Mouse (Mus musculus) lung, postnatal 0 days (tissue): ENCODE measurements around the gene Trim59. TPM values are rescaled to one million over a fixed set of nuclear protein-coding genes. Genes with fewer than 3 reads are reported as not detected.
A peak's percentile ranks its signal among the peaks of the same experiment; 100 is the strongest.

ENCODE experiments used
- ATAC-seq: fragments of 200-750 bp; cut with Nextera tagmentation; 2 replicates; pipeline ENCODE4 v1.8.0; 2017; ENCODE audit warnings: moderate library complexity
- DNase-seq: peaks from one replicate; pipeline ENCODE4 v3.0.0-alpha.2; 2016; ENCODE audit warnings: low spot score
- H3K27ac ChIP-seq: fragments of 300-500 bp; sonication (generic); 2 replicates; pipeline ENCODE4 v1.5.1; 2014; ENCODE audit warnings: antibody characterized with exemption, mild to moderate bottlenecking, low read length, mixed read lengths
- H3K27me3 ChIP-seq: fragments of 300-500 bp; sonication (generic); replicated peaks from 2 replicates; pipeline ENCODE4 v1.6.1; 2014; ENCODE audit warnings: low read length, mixed read lengths; ENCODE audit not compliant: insufficient read depth
- H3K36me3 ChIP-seq: fragments of 300-500 bp; sonication (generic); 2 replicates; pipeline ENCODE4 v1.6.1; 2014; ENCODE audit warnings: low read length, mixed read lengths; ENCODE audit not compliant: insufficient read depth
- H3K4me1 ChIP-seq: fragments of 300-500 bp; sonication (generic); 2 replicates; pipeline ENCODE4 v1.6.1; 2014; ENCODE audit warnings: antibody characterized with exemption, low read depth, low read length, mixed read lengths; ENCODE audit not compliant: insufficient read depth
- H3K4me2 ChIP-seq: fragments of 300-500 bp; sonication (generic); replicated peaks from 2 replicates; pipeline ENCODE4 v1.6.1; 2014; ENCODE audit warnings: low read depth, mild to moderate bottlenecking, low read length, moderate library complexity, mixed read lengths
- H3K4me3 ChIP-seq: fragments of 300-500 bp; sonication (generic); 2 replicates; pipeline ENCODE4 v1.5.1; 2014; ENCODE audit warnings: low read depth, low read length
- H3K9ac ChIP-seq: fragments of 300-500 bp; sonication (generic); replicated peaks from 2 replicates; pipeline ENCODE4 v1.6.1; 2014; ENCODE audit warnings: low read depth, mild to moderate bottlenecking
- H3K9me3 ChIP-seq: fragments of 300-500 bp; sonication (generic); 2 replicates; pipeline ENCODE4 v1.6.1; 2016; ENCODE audit warnings: low read length, mixed read lengths
- CTCF ChIP-seq: IDR thresholded peaks from 2 replicates; pipeline ENCODE4 v1.5.1; 2016; ENCODE audit warnings: antibody characterized with exemption, mild to moderate bottlenecking
- EP300 ChIP-seq: IDR thresholded peaks from 2 replicates; pipeline ENCODE4 v1.6.1; 2016; ENCODE audit warnings: antibody characterized with exemption, mild to moderate bottlenecking, control low read depth
- WGBS: fragments of 180-500 bp; shearing (Covaris S2); extraction: QIAGEN DNeasy Blood & Tissue Kit; methylation state at CpG from one replicate; pipeline ENCODE4 v1.1.7; 2014; 5-methylcytosine and 5-hydroxymethylcytosine counted together
- polyA plus RNA-seq: library from polyadenylated mRNA; unstranded; fragments of >200 nt; fragmentation: Nextera tagmentation; extraction: Ambion mirVana; gene quantifications from 2 replicates; pipeline ENCODE4 v1.2.1, GENCODE M21; 2015

Gene Trim59
- 11.1 TPM in 2 replicates for polyA plus RNA-seq

DNA sequence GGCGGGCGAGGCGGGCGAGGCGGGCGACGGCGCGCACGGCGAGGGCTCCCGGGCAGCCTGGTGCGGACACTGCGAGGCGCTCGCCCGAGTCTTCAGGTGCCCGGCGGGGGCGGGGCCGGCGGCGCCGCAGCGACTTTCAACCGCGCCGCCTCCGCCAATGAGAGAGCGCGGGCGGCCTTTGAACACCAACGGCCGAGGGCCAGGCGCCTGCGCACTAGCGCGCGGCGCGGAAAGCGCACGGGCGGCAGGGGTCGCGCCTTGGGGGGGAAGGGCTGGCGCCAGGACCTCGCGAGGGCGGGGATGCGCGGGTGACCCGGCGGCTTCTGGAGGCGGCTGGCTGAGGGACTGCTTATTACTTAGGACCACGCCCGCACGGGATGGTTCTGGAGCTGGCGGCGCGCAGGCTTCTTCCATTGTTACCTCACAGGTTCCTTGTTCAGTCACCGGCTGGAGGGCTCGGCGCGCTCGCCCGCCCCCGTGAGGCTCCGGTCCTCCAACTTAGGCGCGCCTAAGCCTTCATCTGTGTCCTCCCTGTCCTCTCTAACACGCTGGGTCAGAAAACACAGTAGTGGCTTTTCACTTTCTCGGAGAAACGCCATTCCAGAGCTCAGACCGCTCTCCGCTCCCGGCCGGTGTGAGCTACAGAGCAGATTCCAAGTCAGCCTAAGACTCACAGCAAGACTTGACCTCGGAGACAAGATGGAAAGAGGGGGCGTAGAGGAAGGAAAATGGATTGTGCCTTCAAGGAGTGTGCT, at the start of gene Trim59:
TSS of gene Trim59 (minus strand) at position 111 of the 755 bp plus-strand sequence.
- no peaks in the 10 kb centered on the region for H3K36me3 ChIP-seq
- H3K9ac ChIP-seq: peak within 1 kb of the TSS; percentile 65
- H3K4me3 ChIP-seq: peak within 1 kb of the TSS; percentile 84
- H3K4me2 ChIP-seq: peak within 1 kb of the TSS; percentile 86
- no peaks in the 10 kb centered on the region for H3K4me1 ChIP-seq
- WGBS: under 1% methylated on average over 43 of the region's 80 CpGs
- no peaks in the 10 kb centered on the region for H3K9me3 ChIP-seq
- peak; percentile 94 for ATAC-seq
- DNase-seq: peak; percentile 97
- no peaks in the 10 kb centered on the region for H3K27me3 ChIP-seq
- TF ChIP-seq CTCF: peak; percentile 35; the same call in 1 of the 2 replicates
- no peak for TF ChIP-seq EP300
- peak within 1 kb of the TSS; percentile 89 for H3K27ac ChIP-seq

DNA sequence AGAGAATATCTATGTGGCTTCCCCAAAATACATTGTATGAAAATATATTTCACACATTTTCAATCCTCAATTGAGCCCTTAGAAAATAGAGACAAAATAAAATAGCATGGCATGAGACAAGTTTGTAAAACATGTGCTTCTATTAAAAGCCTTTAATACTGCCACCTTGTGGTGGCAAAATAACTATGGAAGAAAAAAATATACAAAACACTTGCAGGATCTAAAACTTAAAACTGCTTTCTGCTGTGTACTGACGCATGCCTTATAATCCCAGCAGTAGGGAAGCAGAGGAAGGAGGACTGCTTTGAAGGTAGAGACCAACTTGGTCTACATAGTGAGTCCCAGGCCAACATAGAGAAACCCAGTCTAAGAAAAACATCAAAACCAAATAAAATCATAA, 19.4 kb upstream of the Trim59 start:
- H3K4me1 ChIP-seq: no peaks in the 10 kb centered on the region
- no peak overlapping the region for H3K4me2 ChIP-seq
- DNase-seq: peak; percentile 78
- ATAC-seq: no peak
- H3K9ac ChIP-seq: no peak overlapping the region
- no peaks in the 10 kb centered on the region for H3K27me3 ChIP-seq
- H3K27ac ChIP-seq: no peak overlapping the region
- no peaks in the 10 kb centered on the region for H3K36me3 ChIP-seq
- no peaks in the 10 kb centered on the region for H3K9me3 ChIP-seq
- H3K4me3 ChIP-seq: no peak overlapping the region
- TF ChIP-seq CTCF: peak; percentile 66
- peak; percentile 26; the same call in 1 of the 2 replicates for TF ChIP-seq EP300
- 24% methylated on average over 1 of the region's 1 CpGs for WGBS

DNA sequence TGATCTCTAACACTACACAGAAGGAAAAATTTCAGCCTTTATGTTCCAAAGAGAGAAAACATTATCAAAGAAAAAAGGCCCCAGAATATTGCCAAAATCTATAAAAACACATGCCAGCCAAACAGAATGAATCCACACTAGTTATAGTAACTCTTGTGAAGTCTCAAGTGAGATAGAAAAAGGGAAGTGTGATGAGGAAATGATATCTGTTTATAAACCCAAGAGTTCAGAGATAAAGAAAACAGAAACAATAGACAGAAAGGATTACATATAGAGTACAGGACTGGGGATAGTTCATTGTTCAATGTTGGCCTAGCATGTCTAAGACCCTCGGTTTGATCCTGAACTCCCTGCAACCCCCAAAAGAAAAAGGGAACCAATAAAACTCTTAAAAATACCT, 18.2 kb upstream of the Trim59 start:
- DNase-seq (no peak), ATAC-seq (no peak)
- H3K36me3 ChIP-seq: no peaks in the 10 kb centered on the region
- TF ChIP-seq CTCF (no peak), EP300 (no peak)
- H3K9ac ChIP-seq: no peak overlapping the region
- no peaks in the 10 kb centered on the region for H3K27me3 ChIP-seq
- 76% methylated on average over 1 of the region's 1 CpGs for WGBS
- no peaks in the 10 kb centered on the region for H3K9me3 ChIP-seq
- no peak overlapping the region for H3K4me2 ChIP-seq
- H3K4me3 ChIP-seq: no peak overlapping the region
- no peaks in the 10 kb centered on the region for H3K4me1 ChIP-seq
- H3K27ac ChIP-seq: no peak overlapping the region

- ATAC-seq (no peak), DNase-seq (no peak)
- H3K27me3 ChIP-seq: no peaks in the 10 kb centered on the region
- H3K4me2 ChIP-seq: no peak overlapping the region
- 96% methylated on average over 4 of the region's 4 CpGs for WGBS
- no peaks in the 10 kb centered on the region for H3K36me3 ChIP-seq
- H3K27ac ChIP-seq: no peak overlapping the region
- no peak overlapping the region for H3K9ac ChIP-seq
- no peaks in the 10 kb centered on the region for H3K9me3 ChIP-seq
- no peaks in the 10 kb centered on the region for H3K4me1 ChIP-seq
- H3K4me3 ChIP-seq: no peak overlapping the region
- no peak for TF ChIP-seq EP300
- no peak for TF ChIP-seq CTCF
Measured at GRCm38 (mm10) chr3:69060672-69061071, 16.1 kb upstream of the Trim59 start.

DNA sequence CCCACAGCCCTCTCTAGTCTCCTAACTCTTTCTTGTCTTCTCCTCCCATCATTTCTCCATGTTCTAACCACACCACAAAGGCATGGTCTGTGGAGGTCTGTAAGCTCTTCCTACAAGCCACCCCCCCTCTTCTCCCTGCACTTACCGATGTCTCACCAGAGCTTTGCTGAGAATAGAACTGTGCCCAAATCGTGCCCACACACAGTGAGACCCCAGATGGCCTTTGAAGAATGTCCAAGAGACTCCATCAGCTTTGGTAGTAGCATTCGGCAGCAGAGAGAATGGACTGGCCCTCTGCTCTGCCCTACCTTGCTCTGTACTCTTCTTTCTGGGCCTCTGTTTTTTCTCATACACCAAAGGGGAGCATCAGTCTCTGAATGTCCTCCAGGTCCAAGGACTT, 11.3 kb upstream of the Trim59 start:
- H3K4me3 ChIP-seq: no peak overlapping the region
- H3K4me1 ChIP-seq: no peaks in the 10 kb centered on the region
- TF ChIP-seq EP300: no peak
- 85% methylated on average over 3 of the region's 3 CpGs for WGBS
- no peak overlapping the region for H3K27ac ChIP-seq
- ATAC-seq (no peak), DNase-seq (no peak)
- H3K36me3 ChIP-seq: no peaks in the 10 kb centered on the region
- H3K27me3 ChIP-seq: no peaks in the 10 kb centered on the region
- H3K9me3 ChIP-seq: no peaks in the 10 kb centered on the region
- H3K9ac ChIP-seq: no peak overlapping the region
- H3K4me2 ChIP-seq: no peak overlapping the region

DNA sequence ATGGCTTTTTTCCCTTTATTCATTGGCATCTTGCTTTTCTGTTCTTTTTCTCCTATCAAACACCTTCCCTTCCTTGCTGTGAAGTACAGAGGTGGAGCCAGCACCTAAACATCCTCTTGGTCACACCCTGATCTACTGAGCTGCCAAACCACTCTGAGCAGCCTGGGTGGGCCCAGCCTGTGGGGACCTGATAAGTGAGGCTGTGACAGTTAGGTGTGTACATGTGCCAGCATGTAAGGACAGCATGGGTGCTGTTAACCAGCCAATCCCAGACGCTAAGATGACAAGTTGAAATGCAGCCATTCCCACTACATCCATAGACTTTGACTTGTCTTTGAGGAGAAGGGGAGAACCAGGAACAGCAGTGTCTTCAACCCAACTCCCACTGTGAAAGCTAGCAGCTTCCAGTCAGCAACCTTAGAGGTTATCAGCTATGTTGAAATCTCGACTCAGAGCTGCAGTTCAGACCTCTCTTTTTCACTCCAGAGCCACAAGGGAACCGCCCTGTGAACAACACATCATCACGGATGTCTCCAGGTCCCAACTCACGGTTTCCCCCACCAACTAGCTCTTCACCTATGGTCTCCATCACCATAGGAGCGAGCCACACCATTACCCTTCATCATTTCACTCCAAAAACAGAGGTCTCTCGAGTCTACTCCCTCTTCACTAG, 10.3 kb upstream of the Trim59 start:
- Histone ChIP-seq H3K36me3 (no peaks in the 10 kb centered on the region), H3K4me2 (no peak overlapping the region), H3K27ac (no peak overlapping the region), H3K9ac (no peak overlapping the region), H3K27me3 (no peaks in the 10 kb centered on the region), H3K4me1 (no peaks in the 10 kb centered on the region), H3K4me3 (no peak overlapping the region), H3K9me3 (no peaks in the 10 kb centered on the region)
- TF ChIP-seq EP300 (no peak), CTCF (no peak)
- peak; percentile 52; the same call in 1 of the 2 replicates for ATAC-seq
- 72% methylated on average over 7 of the region's 7 CpGs for WGBS
- no peak for DNase-seq
